8 mouse cellular contexts compared by ENCODE assay signal in genomic region chr3:122509084-122509483, GRCm38 (mm10).
DNase-seq lines count a peak whose midpoint lies in the region; ATAC-seq lines count a peak whose summit lies in the region.

No protein-coding gene starts in this region.

- no peak overlapping the region for H3K4me2 ChIP-seq in hindbrain, embryonic 16.5 days (ENCODE audit: low read length)
- no peak overlapping the region for H3K4me2 ChIP-seq in limb, embryonic 12.5 days
- H3K4me2 ChIP-seq in midbrain, embryonic 14.5 days (ENCODE audit: low read length): no peak overlapping the region

- H3K36me3 ChIP-seq in hindbrain, embryonic 10.5 days: peaks cover 24% of the 10 kb centered on the region
- no peaks in the 10 kb centered on the region for H3K36me3 ChIP-seq in hindbrain, embryonic 16.5 days (ENCODE audit: control insufficient read depth, insufficient read depth, low read length)
- H3K36me3 ChIP-seq in forebrain, embryonic 10.5 days (replicated peaks): peaks cover 48% of the 10 kb centered on the region
- H3K36me3 ChIP-seq in limb, embryonic 12.5 days: peaks cover 8% of the 10 kb centered on the region
- no peaks in the 10 kb centered on the region for H3K36me3 ChIP-seq in midbrain, embryonic 14.5 days (ENCODE audit: control insufficient read depth, insufficient read depth, low read length)

- no peak for ATAC-seq in hindbrain, embryonic 16.5 days
- ATAC-seq in limb, embryonic 12.5 days (ENCODE audit: insufficient number of reproducible peaks, insufficient read depth, low FRiP score, low TSS enrichment, low read depth): peak; percentile 66; the same call in 1 of the 2 replicates
- ATAC-seq in midbrain, embryonic 14.5 days (ENCODE audit: low FRiP score, low TSS enrichment): peak; percentile 61

- peak; percentile 71 for DNase-seq in hindbrain, embryonic 10.5 days (ENCODE audit: low spot score)
- DNase-seq in adrenal gland, postnatal 10 days: peak; percentile 78
- DNase-seq in forebrain, embryonic 10.5 days (ENCODE audit: extremely low spot score, low spot score): peak; percentile 51
- peak; percentile 25 for DNase-seq in heart, postnatal 25 days (ENCODE audit: low spot score)
- DNase-seq in midbrain, embryonic 14.5 days: peak; percentile 76
- peak; percentile 73 for DNase-seq in yolk sac, embryonic 10.5 days (ENCODE audit: low spot score)

- peak overlapping the region; percentile 54; the same call in 1 of the 2 replicates for H3K27ac ChIP-seq in hindbrain, embryonic 10.5 days
- H3K27ac ChIP-seq in hindbrain, embryonic 16.5 days (ENCODE audit: low read depth, low read length): no peak overlapping the region; the same call in 1 of the 2 replicates
- H3K27ac ChIP-seq in forebrain, embryonic 10.5 days: peak overlapping the region; percentile 22; the same call in 1 of the 2 replicates
- H3K27ac ChIP-seq in limb, embryonic 12.5 days: no peak overlapping the region
- H3K27ac ChIP-seq in midbrain, embryonic 14.5 days (replicated peaks; ENCODE audit: low read depth, low read length): no peak overlapping the region

- intact Hi-C loops in heart, postnatal 25 days (cut with DNase I): loop anchor here (2.0 to 10.0 kb wide), 3 partner anchors 130 to 276 kb away; partner anchors contain the start of gene Pde5a

- no peak overlapping the region for H3K9ac ChIP-seq in hindbrain, embryonic 16.5 days (ENCODE audit: low read depth, low read length)
- H3K9ac ChIP-seq in limb, embryonic 12.5 days (replicated peaks): no peak overlapping the region
- H3K9ac ChIP-seq in midbrain, embryonic 14.5 days (replicated peaks; ENCODE audit: low read length): no peak overlapping the region

- no peak overlapping the region for H3K4me3 ChIP-seq in hindbrain, embryonic 10.5 days
- H3K4me3 ChIP-seq in hindbrain, embryonic 16.5 days (ENCODE audit: low read length): no peak overlapping the region
- no peak overlapping the region for H3K4me3 ChIP-seq in forebrain, embryonic 10.5 days
- no peak overlapping the region for H3K4me3 ChIP-seq in limb, embryonic 12.5 days (replicated peaks)
- H3K4me3 ChIP-seq in midbrain, embryonic 14.5 days (replicated peaks; ENCODE audit: low read depth, low read length): no peak overlapping the region

- no peaks in the 10 kb centered on the region for H3K27me3 ChIP-seq in hindbrain, embryonic 10.5 days (ENCODE audit: insufficient read depth, poor library complexity, severe bottlenecking)
- H3K27me3 ChIP-seq in hindbrain, embryonic 16.5 days (replicated peaks; ENCODE audit: control insufficient read depth, insufficient read depth, low read length): no peaks in the 10 kb centered on the region
- H3K27me3 ChIP-seq in forebrain, embryonic 10.5 days (ENCODE audit: poor library complexity, severe bottlenecking): no peaks in the 10 kb centered on the region
- H3K27me3 ChIP-seq in limb, embryonic 12.5 days: peaks cover 4% of the 10 kb centered on the region; the same call in 1 of the 2 replicates
- no peaks in the 10 kb centered on the region for H3K27me3 ChIP-seq in midbrain, embryonic 14.5 days (ENCODE audit: control insufficient read depth, insufficient read depth, low read length)

- no peaks in the 10 kb centered on the region for H3K9me3 ChIP-seq in hindbrain, embryonic 10.5 days
- no peaks in the 10 kb centered on the region for H3K9me3 ChIP-seq in hindbrain, embryonic 16.5 days (ENCODE audit: control insufficient read depth, low read length)
- no peaks in the 10 kb centered on the region for H3K9me3 ChIP-seq in forebrain, embryonic 10.5 days
- no peaks in the 10 kb centered on the region for H3K9me3 ChIP-seq in limb, embryonic 12.5 days
- no peaks in the 10 kb centered on the region for H3K9me3 ChIP-seq in midbrain, embryonic 14.5 days (ENCODE audit: control insufficient read depth, low read length)

- H3K4me1 ChIP-seq in hindbrain, embryonic 10.5 days (replicated peaks): peaks cover 22% of the 10 kb centered on the region
- H3K4me1 ChIP-seq in hindbrain, embryonic 16.5 days (ENCODE audit: control insufficient read depth, insufficient read depth, low read depth, low read length): peaks cover 3% of the 10 kb centered on the region; the same call in 1 of the 2 replicates
- H3K4me1 ChIP-seq in forebrain, embryonic 10.5 days: peaks cover 24% of the 10 kb centered on the region
- peaks cover 53% of the 10 kb centered on the region for H3K4me1 ChIP-seq in limb, embryonic 12.5 days (replicated peaks)
- peaks cover 4% of the 10 kb centered on the region; the same call in 1 of the 2 replicates for H3K4me1 ChIP-seq in midbrain, embryonic 14.5 days (ENCODE audit: control insufficient read depth, insufficient read depth, low read length)

- 44% methylated on average over 5 of the region's 5 CpGs for WGBS in hindbrain, embryonic 10.5 days
- WGBS in hindbrain, embryonic 16.5 days: 43% methylated on average over 5 of the region's 5 CpGs
- WGBS in forebrain, embryonic 10.5 days: 41% methylated on average over 5 of the region's 5 CpGs
- WGBS in limb, embryonic 12.5 days: 27% methylated on average over 5 of the region's 5 CpGs
- 35% methylated on average over 5 of the region's 5 CpGs for WGBS in midbrain, embryonic 14.5 days

Comparison
In these comparisons a context has a peak if more than half of its experiments do, and no peak if none do; other contexts are left out.
1. H3K27ac ChIP-seq: peak in hindbrain, embryonic 10.5 days (single experiment) and forebrain, embryonic 10.5 days (single experiment); none in hindbrain, embryonic 16.5 days (single experiment), limb, embryonic 12.5 days (single experiment) and midbrain, embryonic 14.5 days (single experiment).
2. DNase-seq: peak in every context shown above with its lines; median percentile 78 in adrenal gland, postnatal 10 days; 76 in midbrain, embryonic 14.5 days; 73 in yolk sac, embryonic 10.5 days; 71 in hindbrain, embryonic 10.5 days; 51 in forebrain, embryonic 10.5 days; 25 in heart, postnatal 25 days.